Mouse (Mus musculus): ENCODE data around the gene Olfr452. TPM values are rescaled to one million over a fixed set of nuclear protein-coding genes. Genes with fewer than 3 reads are reported as not detected.

Olfr452 gene
- not detected in 2 replicates for polyA plus RNA-seq (2016; fragmentation: Nextera tagmentation; extraction: Ambion mirVana)

DNA sequence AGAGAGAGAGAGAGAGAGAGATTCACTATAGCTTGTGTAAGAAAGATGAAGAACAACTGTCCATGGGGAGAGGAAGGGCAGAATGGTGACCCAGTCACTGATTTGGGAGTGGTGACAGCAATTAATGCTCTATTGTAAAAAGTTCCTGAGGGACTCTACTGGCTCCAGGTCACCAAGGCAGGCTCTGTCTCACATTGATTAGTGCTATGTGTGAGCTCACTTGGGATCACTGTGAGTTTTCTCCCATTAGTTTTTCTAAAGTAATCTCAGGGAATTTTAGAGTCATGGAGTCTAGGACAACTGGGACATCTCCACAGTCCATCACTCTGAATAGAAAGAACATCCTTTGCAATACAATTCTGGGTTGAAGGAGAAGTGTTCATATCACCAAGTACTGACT, at the start of gene Olfr452:
Olfr452 (plus strand) TSS at position 301 of the 400 bp plus-strand sequence.
- no peaks in the 10 kb centered on the region for H3K36me3 ChIP-seq
- H3K4me3 ChIP-seq, result no peak within 1 kb of the TSS
- DNase-seq (ENCODE audit: low spot score), result no peak
- H3K4me1 ChIP-seq, result no peaks in the 10 kb centered on the region
- H3K9me3 ChIP-seq, result no peaks in the 10 kb centered on the region
- no peaks in the 10 kb centered on the region for H3K27me3 ChIP-seq (ENCODE audit: insufficient read depth, poor library complexity, severe bottlenecking)
- no peak within 1 kb of the TSS for H3K27ac ChIP-seq

- no peak for DNase-seq (ENCODE audit: low spot score)
- Histone ChIP-seq H3K4me1 (no peaks in the 10 kb centered on the region), H3K27me3 (ENCODE audit: insufficient read depth, poor library complexity, severe bottlenecking) (no peaks in the 10 kb centered on the region), H3K4me3 (no peak within 1 kb of the TSS), H3K36me3 (no peaks in the 10 kb centered on the region), H3K27ac (no peak within 1 kb of the TSS), H3K9me3 (no peaks in the 10 kb centered on the region)
- 89% methylated on average over 1 of the region's 1 CpGs for WGBS
Measured at GRCm38 (mm10) chr6:42739071-42739470, 45.8 kb upstream of the Olfr452 start, which contains the start of gene Olfr453. Gene Olfr453, plus strand, starts transcription at chr6:42739371.

GRCm38 (mm10) chr6:42742303-42742702, 42.6 kb upstream of the Olfr452 start:
- WGBS, result 68% methylated on average over 5 of the region's 5 CpGs
- Histone ChIP-seq H3K4me3 (no peak overlapping the region), H3K4me1 (no peaks in the 10 kb centered on the region), H3K27ac (no peak overlapping the region), H3K27me3 (ENCODE audit: insufficient read depth, poor library complexity, severe bottlenecking) (no peaks in the 10 kb centered on the region), H3K36me3 (no peaks in the 10 kb centered on the region), H3K9me3 (no peaks in the 10 kb centered on the region)
- DNase-seq (ENCODE audit: low spot score), result no peak

DNA sequence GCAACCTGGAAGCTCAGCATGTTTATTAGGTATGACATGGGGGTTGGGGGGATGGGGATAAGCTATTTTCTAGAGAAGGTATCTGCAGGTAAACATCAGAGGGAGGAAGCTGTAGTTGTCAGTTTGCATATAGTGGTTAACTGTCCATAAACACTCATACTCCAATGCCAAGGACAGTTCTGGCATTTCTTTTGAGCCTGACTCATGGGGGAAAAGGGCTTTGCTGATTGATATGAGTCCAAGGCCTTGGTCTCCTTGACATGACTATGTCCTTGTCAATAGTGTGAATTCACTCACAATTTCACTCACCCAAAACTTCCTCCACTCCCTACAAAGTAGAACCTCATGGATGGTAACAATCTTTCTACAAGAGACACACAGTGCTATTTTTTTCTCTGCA, 37.0 kb upstream of the Olfr452 start:
- Histone ChIP-seq H3K36me3 (no peaks in the 10 kb centered on the region), H3K9me3 (no peaks in the 10 kb centered on the region), H3K27ac (no peak overlapping the region), H3K4me1 (no peaks in the 10 kb centered on the region), H3K27me3 (ENCODE audit: insufficient read depth, poor library complexity, severe bottlenecking) (no peaks in the 10 kb centered on the region), H3K4me3 (no peak overlapping the region)
- DNase-seq (ENCODE audit: low spot score), result no peak

DNA sequence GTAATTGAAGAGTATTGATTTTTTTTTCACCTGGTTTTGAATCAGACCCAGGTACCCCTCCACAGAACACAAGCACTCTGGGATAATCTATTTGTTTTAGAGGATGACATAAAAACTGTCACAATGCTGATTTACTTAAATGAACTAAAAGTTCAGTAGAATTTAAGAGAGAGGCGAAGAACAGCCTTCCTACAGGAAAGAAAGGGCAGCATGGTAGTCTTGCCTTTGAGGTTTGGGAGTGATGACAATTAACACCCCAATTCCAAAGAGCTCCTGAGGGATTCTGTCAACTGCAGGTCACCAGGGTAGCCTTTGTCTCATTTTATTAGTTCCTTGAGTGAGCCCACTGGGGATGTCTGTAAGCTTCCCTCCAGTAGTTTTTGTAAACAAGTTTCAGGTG, 28.8 kb upstream of the Olfr452 start, which contains the start of gene Olfr38:
Olfr38 (plus strand) TSS at position 301 of the 400 bp plus-strand sequence.
- no peak for DNase-seq (ENCODE audit: low spot score)
- no peaks in the 10 kb centered on the region for H3K9me3 ChIP-seq
- H3K4me3 ChIP-seq, result no peak within 1 kb of the TSS
- WGBS, result 67% methylated on average over 1 of the region's 1 CpGs
- no peaks in the 10 kb centered on the region for H3K36me3 ChIP-seq
- H3K27me3 ChIP-seq (ENCODE audit: insufficient read depth, poor library complexity, severe bottlenecking), result no peaks in the 10 kb centered on the region
- no peaks in the 10 kb centered on the region for H3K4me1 ChIP-seq
- H3K27ac ChIP-seq, result no peak within 1 kb of the TSS

DNA sequence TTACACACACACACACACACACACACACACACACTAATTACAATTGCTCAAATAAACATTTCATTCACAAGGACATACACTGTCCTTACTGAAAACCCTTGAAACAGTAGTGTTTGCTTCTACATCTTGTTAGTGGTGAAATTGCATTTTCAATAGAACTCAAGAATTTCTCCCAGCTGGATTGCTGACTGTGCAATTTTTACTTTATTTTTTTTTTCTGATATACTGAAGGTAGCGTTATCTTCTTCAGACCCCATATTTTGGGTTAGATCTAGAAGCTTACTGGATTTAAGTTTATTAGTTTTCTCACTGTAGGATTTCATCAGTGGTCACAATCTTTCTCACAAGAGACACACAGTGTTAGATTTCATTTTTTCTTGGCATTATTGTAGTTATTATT, 7.8 kb upstream of the Olfr452 start:
- 71% methylated on average over 1 of the region's 1 CpGs for WGBS
- H3K4me1 ChIP-seq, result no peaks in the 10 kb centered on the region
- H3K36me3 ChIP-seq, result no peaks in the 10 kb centered on the region
- no peaks in the 10 kb centered on the region for H3K9me3 ChIP-seq
- DNase-seq (ENCODE audit: low spot score), result no peak
- no peaks in the 10 kb centered on the region for H3K27me3 ChIP-seq (ENCODE audit: insufficient read depth, poor library complexity, severe bottlenecking)
- no peak overlapping the region for H3K27ac ChIP-seq
- H3K4me3 ChIP-seq, result no peak overlapping the region

DNA sequence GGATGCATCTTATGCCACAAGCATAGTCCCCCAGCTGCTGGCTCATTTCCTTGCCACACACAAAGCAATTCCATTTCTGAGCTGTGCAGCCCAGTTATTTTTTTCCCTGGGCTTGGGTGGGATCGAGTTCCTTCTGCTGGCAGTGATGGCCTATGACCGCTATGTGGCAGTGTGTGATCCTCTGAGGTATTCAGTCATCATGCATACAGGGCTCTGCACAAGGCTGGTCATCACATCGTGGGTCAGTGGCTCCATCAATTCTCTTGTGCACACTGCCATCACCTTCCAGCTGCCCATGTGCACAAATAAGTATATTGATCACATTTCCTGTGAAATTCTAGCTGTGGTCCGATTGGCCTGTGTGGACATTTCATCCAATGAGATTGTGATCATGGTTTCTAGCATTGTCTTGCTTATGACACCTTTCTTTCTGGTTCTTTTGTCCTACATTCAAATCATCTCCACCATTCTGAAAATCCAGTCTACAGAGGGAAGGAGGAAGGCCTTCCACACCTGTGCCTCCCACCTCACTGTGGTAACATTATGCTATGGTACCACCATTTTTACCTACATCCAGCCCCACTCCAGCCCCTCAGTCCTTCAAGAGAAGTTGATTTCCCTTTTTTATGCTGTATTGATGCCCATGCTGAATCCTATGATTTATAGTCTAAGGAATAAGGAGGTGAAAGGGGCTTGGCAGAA, 5.5 kb downstream of the Olfr452 start:
- 44% methylated on average over 4 of the region's 4 CpGs for WGBS
- DNase-seq (ENCODE audit: low spot score), result no peak

DNA sequence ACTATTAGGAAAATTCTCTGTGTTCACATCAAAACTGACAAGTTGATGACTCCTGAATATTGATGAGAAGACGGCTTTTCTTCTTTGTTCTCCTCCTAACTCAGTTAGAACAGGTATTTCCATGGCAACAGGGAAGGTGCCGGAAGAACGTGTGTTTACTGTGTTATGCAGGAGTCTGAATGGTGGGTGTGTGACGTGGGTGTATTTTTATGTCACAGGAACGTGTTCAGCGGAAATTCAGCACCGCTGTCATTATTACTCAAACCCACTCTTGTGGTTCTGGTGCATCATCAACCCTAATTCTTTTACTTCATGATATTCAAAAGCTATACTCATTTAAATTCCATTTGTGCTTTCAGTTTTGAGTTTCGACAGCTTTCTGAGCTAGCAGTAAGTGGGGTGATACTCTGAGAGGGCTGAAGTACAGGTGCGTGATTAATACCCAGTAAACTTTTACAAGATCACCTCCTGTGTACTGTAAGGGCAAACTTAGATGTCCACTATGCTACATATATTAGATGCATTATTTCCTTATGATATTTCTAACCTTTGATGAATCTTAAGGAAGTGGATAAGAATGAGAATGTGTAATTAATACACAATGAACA, 6.2 kb downstream of the Olfr452 start:
- WGBS, result 81% methylated on average over 9 of the region's 9 CpGs

More for the DNA sequence above, 5.5 kb downstream of the Olfr452 start:
- Histone ChIP-seq H3K4me3 (no peak overlapping the region), H3K36me3 (no peaks in the 10 kb centered on the region), H3K27me3 (ENCODE audit: insufficient read depth, poor library complexity, severe bottlenecking) (no peaks in the 10 kb centered on the region), H3K27ac (no peak overlapping the region), H3K9me3 (no peaks in the 10 kb centered on the region), H3K4me1 (no peaks in the 10 kb centered on the region)

GRCm38 (mm10) chr6:42794982-42795381, 10.1 kb downstream of the Olfr452 start:
- 89% methylated on average over 3 of the region's 3 CpGs for WGBS
- no peak overlapping the region for H3K27ac ChIP-seq

More for the DNA sequence above, 6.2 kb downstream of the Olfr452 start:
- Histone ChIP-seq H3K27me3 (ENCODE audit: insufficient read depth, poor library complexity, severe bottlenecking) (no peaks in the 10 kb centered on the region), H3K4me3 (no peak overlapping the region), H3K36me3 (no peaks in the 10 kb centered on the region), H3K27ac (no peak overlapping the region), H3K4me1 (no peaks in the 10 kb centered on the region), H3K9me3 (no peaks in the 10 kb centered on the region)
- no peak for DNase-seq (ENCODE audit: low spot score)

DNA sequence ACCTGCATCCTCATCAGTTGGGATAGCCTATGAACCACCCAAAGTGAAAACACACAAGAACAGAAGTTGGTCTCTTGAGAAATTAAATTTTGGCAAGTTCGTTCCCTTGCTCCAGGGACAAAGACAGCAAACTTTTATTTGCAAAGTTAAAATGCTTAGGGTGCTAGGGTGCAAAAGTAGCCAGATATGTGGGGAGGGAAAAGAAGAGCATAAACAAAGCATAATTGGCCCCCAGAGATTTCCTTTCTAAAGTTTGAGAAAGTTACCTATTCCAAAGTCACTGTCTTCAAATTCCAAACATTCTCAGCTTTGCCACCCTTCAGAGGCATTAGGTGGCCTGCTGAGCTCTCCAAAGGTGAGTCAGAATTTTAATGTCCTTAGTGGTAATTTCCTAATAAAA, 26.7 kb downstream of the Olfr452 start, which contains the start of gene Olfr450:
Olfr450 (plus strand) TSS at position 301 of the 400 bp plus-strand sequence.
- Histone ChIP-seq H3K4me3 (no peak within 1 kb of the TSS), H3K36me3 (no peaks in the 10 kb centered on the region), H3K27me3 (ENCODE audit: insufficient read depth, poor library complexity, severe bottlenecking) (no peaks in the 10 kb centered on the region), H3K9me3 (no peaks in the 10 kb centered on the region), H3K4me1 (no peaks in the 10 kb centered on the region), H3K27ac (no peak within 1 kb of the TSS)
- DNase-seq (ENCODE audit: low spot score), result no peak
- WGBS, result 78% methylated on average over 1 of the region's 1 CpGs

More at GRCm38 (mm10) chr6:42794982-42795381, 10.1 kb downstream of the Olfr452 start:
- Histone ChIP-seq H3K4me1 (no peaks in the 10 kb centered on the region), H3K27me3 (ENCODE audit: insufficient read depth, poor library complexity, severe bottlenecking) (no peaks in the 10 kb centered on the region), H3K4me3 (no peak overlapping the region), H3K36me3 (no peaks in the 10 kb centered on the region), H3K9me3 (no peaks in the 10 kb centered on the region)
- no peak for DNase-seq (ENCODE audit: low spot score)

DNA sequence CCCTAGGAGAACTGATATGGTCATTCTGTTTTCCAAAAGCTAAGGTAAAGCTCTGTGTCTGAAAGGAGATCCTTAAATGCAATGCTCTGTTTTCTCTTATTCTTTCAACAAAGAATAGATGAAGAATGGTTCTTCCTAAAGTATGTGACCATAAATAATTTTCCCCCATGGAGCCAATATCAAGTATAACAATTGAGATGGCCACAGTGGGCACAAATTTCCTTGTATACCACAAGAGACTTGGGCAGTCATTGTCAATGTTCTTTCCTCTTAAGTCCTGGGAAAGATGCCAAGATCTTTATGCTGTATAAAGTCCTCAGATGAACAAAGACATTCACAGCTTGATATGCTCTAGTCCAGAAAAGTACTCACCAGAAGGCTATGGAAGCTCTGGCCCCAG, 49.2 kb downstream of the Olfr452 start, which contains the start of gene Olfr449:
Olfr449 (plus strand) TSS at position 301 of the 400 bp plus-strand sequence.
- Histone ChIP-seq H3K27me3 (ENCODE audit: insufficient read depth, poor library complexity, severe bottlenecking) (no peaks in the 10 kb centered on the region), H3K9me3 (no peaks in the 10 kb centered on the region), H3K27ac (no peak within 1 kb of the TSS), H3K36me3 (no peaks in the 10 kb centered on the region), H3K4me3 (no peak within 1 kb of the TSS), H3K4me1 (no peaks in the 10 kb centered on the region)
- no peak for DNase-seq (ENCODE audit: low spot score)
